Mouse (Mus musculus) frontal cortex, adult (tissue): ENCODE measurements around the gene Lgals3.

Experiments used
- ATAC-seq: cut with Nextera tagmentation; 2 replicates; pipeline ENCODE4 v1.9.2; 2017; ENCODE audit warnings: mild to moderate bottlenecking, moderate library complexity, mixed read lengths; ENCODE audit not compliant: low TSS enrichment

Gene Lgals3

DNA sequence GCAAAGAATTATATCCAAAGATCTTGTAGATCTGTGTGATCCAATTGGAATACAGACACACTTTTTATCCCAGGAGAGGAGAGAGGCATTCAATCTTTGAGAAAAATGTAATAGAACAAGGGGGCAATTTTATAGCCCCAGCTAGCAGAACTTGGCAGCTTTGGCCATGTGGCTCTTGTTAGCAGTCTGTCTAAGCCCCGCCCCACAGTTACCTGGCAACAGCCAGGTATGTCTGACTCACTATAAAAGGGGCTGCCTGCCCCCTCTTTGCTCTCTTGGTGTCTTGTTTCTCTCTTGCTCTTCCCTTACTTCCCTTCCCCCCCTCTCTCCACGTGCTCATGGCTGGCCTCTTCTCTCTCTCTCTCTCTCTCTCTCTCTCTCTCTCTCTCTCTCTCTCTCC, 54.1 kb downstream of the Lgals3 start:
- no peak for ATAC-seq

DNA sequence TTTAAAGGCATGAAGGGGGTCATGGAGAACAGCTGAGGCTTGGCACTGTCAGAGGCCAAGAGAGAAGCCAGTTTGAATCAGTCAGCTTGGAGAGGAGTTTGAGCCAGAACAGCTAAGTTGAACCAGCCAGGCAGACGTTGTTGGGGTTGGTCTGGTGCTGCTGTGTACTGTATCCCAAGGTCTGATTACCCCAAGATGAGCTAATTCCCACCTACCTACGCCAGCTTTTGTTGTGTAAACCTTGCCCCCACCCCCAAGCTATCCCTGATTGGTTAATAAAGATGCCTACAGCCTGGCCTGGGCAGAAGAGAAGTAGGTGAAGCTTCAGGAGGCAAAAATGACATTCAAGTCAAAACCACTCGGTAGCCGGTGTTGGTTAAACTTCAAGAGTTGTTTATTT, 54.9 kb downstream of the Lgals3 start:
- ATAC-seq: no peak

DNA sequence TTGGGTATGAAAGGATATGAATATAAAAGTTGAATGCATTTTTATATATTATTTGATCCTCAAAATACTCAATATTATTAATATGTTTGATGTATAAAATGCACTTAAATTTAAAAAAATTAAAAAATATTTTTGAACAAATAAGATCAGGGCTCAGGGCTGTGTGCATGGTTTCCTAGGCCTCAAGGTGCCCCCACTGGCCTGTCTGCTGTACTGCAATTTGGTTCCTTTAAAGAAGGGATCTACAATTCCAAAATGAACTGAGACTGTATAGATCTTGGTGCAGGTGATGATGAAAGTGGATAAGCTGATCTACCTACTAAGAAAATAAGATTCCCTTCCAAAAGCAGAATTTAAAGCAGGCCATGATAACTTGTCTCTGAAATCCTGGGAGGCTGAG, 65.4 kb downstream of the Lgals3 start:
- 0 out of 2 replicates have a peak, but pooled peaks have one; percentile 59 for ATAC-seq
